Mouse (Mus musculus) T-helper 17 cell (primary cell): ENCODE data around the gene Zbtb1.
"Not testable (repeated sequence)": the region's sequence is repeated elsewhere in the genome, so short reads cannot be mapped to it uniquely, and the experiment has no call there.

Experiments
- in situ Hi-C, 2 experiments: fragments of 300-600 bp; cut with MboI, MseI; formaldehyde crosslinking; loops; 1 replicate in 1 of 2; 2 replicates in 1 of 2; pipeline ENCODE4 v1.15.1; 2025; ENCODE audit warnings: high pct_unique_total_duplicates in 2 of 2

Gene Zbtb1

DNA sequence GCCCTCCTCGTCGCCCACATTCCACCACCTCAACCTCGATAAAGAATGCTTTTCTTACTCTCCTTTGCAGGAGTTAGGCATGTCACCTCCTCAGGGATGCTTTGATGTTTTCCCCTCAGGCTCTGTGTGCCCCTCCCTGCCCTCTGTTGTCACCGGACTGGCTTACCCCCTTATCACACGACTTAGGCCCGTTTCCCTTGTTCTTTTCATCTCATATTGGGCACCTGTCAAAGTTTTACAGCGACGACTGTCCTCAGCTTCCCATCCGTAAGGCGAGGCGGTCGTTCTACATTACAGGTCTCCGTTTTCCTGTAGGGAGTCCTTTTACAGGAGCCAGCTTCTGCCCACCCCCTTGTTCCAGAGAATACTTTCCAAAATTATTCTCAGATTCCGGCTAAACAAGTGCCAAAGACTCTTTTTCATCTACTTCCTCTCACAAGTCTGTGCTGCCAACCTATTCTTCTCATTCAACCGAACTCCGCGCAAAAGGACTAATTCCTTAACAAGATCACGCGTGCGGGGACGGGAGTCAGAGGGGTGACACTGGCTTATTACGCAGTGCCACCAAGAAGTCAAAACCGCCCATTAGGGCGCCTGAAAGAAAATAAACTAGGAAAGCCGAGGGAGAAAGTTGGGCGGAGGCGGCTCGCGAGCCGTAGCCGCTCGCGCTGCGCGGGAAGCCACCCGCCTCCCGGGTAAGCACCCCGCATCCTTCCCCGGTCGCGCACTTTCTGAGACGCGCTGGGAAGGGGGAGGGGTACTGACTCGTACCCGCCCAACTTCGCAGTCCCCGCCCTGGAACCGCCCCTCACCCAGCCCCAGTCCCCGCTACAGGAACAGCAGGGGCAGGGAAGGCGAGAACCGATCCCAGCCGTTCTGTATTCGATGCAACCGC lies 33.2 kb downstream of the Zbtb1 start:
- in situ Hi-C loops: no loop called here

DNA sequence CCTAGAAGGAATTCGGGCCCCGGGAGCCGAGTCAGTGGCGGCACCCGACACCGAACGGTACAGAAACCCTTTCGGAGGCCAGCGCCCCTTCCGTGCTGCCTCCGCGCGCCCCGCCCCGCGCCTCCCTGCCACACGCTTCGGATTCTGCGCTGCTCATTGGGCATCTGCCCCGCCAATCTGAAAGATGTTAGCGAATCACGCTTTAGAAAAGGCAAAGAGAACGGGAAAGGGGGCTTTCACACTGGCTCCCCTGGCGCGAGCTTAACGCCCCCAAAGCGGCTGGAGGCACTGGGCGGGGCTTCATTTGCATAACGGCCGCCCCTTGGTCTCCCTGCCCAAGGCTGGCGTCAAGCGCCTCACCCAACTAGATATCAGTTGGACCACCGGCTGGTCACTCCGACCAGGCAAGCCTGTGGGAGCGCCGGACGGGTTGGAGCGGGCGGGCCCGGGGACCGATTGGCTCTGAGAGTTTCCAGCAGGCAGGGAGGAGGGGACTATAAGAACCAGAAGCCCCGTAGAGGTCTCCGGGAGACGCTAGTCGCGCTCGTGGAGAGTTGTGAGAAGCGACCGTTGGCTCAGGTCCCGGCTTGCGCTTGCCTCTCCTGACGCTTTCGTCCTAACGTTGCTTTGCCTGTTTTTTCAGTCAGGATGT lies 33.9 kb downstream of the Zbtb1 start, which contains the start of gene Hspa2:
Gene Hspa2, plus strand, starts transcription at position 291 of the 652 bp plus-strand sequence.
- in situ Hi-C loops: no loop called here

DNA sequence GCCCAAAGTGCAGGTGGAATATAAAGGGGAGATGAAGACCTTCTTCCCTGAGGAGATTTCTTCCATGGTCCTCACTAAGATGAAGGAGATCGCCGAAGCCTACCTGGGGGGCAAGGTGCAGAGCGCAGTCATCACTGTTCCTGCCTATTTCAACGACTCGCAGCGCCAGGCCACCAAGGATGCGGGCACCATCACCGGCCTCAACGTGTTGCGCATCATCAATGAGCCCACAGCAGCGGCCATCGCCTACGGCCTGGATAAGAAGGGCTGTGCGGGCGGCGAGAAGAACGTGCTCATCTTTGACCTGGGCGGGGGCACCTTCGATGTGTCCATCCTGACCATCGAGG lies 34.7 kb downstream of the Zbtb1 start:
- in situ Hi-C loops: no loop called here

DNA sequence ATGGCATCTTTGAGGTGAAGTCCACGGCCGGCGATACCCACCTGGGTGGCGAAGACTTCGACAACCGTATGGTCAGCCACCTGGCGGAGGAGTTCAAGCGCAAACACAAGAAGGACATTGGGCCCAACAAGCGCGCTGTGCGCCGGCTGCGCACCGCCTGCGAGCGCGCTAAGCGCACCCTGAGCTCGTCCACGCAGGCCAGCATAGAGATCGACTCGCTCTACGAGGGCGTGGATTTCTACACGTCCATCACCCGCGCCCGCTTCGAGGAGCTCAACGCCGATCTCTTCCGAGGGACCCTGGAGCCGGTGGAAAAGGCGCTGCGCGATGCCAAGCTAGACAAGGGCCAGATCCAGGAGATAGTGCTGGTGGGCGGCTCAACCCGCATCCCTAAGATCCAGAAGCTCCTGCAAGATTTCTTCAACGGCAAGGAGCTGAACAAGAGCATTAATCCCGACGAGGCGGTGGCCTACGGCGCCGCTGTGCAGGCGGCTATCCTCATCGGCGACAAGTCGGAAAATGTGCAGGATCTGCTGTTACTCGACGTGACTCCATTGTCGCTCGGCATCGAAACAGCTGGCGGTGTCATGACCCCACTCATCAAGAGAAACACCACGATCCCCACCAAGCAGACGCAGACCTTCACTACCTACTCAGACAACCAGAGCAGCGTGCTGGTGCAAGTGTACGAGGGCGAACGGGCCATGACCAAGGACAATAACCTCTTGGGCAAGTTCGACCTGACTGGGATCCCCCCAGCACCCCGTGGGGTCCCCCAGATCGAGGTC lies 35.3 kb downstream of the Zbtb1 start:
- in situ Hi-C loops: no loop called here

DNA sequence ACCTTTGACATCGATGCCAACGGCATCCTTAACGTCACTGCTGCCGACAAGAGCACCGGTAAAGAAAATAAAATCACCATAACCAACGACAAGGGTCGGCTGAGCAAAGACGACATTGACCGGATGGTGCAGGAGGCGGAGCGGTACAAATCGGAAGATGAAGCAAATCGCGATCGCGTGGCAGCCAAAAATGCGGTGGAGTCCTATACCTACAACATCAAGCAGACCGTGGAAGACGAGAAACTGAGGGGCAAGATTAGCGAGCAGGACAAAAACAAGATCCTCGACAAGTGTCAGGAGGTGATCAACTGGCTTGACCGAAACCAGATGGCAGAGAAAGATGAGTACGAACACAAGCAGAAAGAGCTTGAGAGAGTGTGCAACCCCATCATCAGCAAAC lies 35.9 kb downstream of the Zbtb1 start:
- in situ Hi-C loops: no loop called here

DNA sequence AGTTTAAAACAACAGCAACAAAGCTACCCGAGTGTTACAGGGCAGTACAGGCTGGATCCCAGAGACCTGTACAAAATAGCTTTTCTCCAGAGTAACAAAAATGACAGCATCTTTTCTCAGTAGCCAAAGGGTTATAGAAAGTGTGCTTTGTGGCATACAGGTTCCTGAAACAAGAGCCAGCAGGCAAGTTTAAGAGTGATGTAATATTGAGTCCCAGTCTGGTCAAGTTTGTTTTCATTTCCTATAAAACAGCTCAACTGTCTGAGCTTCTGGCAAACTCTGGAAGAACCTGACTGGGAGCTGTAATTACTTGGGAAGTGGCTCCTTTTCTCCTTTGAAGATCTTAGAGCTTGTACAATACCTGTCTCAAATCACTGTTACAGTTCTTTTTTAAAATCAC lies 37.1 kb downstream of the Zbtb1 start:
- in situ Hi-C loops: no loop called here

DNA sequence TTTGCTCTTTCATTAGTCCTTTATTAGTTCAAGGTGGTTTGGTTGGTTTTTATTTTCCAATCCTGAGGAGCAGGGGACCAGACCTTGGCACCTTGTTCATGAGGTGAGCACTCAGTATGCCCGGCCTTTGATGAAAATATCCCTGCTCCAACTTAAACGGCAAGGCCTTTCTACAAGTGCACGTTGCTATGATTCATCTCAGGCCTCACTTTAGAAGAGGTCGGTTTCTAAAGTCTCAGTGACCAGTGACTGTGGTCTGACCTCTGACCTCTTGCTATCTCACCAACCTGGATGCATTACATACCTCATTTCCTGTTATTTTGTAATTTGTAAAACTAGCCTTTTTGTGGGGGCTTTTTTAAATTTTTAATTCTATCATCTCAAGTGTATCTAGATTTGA lies 39.1 kb downstream of the Zbtb1 start:
- in situ Hi-C loops: no loop called here

DNA sequence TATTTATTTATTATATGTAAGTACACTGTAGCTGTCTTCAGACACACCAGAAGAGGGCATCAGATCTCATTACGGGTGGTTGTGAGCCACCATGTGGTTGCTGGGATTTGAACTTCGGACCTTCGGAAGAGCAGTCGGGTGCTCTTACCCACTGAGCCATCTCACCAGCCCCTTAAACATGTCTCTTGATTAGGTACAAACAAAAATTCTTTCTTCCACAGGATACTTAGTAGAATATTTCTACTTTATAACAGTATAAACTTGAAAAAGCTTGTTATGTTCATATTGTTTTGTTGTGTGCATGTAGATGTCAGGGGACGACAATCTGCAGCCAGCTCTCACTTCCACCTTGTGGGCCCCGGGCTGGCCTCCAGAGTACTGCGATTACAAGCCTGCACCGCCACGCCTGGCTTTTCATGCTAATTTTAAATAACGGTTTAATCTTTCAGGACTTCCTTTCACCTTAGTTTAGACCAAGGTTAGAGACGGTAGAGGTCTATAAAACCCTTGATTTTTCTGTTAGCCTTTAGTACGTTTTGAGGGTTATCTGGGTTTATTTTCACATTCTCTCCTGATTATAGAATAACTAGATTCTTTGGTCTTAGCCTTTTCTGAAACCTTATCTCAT lies 45.4 kb downstream of the Zbtb1 start:
- in situ Hi-C loops: no loop called here

DNA sequence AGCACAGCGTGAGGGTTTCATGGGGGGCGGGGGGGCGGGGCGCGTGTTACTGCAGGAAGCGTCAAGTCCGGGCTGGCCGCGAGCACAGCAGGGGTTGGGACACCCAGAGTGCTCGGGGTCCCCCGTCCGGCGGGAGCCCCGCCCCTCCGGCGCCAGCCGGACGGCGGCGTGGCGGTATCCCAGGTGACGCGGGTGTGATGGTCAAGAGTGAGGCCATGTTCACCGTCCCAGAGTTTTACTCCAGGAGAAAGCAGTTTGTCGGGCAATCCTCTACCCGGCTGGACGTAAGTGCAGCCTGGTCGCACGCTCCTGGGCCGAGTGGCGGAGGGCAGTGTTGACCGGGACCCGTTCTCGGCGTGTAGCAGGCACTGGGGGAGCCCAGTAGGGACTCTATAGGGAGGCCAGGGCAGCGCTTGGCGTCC lies 47.4 kb downstream of the Zbtb1 start, which contains the start of gene Ppp1r36:
Gene Ppp1r36, plus strand, starts transcription at position 106 of the 422 bp plus-strand sequence.
- in situ Hi-C loops: no loop called here

DNA sequence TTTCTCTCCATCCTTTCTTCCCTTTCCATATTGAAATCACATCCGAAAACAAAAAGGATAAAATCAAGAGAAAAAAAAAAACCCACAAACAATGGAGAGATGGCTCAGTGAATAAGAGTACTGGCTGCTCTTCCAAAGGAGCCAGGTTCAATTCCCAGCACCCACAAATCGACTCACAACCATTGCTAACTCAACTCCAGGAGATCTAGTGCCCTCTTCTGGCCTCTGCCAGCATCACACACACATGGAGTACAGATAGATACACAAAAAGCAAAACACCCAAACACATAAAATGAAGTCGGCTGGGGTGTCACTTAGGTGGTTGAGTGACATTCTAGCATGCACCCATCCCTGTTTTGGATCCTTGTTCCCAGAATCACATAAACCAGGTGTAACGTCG lies 48.3 kb downstream of the Zbtb1 start:
- in situ Hi-C loops: no loop called here

DNA sequence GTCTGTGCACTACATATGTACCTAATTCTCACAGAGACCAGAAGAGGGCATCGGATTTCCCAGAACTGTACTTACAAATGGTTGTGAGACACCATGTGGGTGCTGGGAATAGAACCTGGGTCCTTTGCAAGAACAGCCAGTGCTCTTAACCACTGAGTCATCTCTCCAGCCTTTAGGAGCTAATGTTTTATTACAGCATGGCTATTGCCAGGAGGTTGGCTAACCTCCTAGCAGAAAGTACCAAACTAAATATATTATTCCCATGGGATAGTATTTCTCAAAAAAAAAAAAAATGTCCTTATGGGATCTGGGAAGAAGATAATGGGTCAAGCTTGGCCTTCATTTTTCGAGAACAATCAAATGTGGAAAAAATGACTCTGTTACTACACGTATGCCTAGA lies 55.2 kb downstream of the Zbtb1 start:
- in situ Hi-C loops: no loop called here

DNA sequence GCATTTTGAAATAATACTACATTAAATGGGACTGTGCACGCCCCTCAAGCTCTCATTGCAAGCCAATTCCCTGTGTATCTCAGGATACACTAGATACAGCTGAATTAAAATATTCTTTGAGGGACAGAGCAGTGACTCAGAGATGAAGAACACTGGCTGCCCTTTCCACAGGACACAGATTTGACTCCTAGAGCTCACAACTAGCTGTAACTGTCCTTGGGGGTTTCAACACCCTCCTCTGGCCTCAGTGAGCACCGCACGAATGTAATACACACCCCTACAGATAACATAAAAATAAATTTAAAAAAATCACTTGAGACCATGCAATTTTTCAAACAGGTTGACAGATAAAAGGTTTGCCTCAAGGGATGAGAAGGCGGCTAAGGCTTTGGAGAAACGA lies 57.5 kb downstream of the Zbtb1 start:
- in situ Hi-C loops: no loop called here

DNA sequence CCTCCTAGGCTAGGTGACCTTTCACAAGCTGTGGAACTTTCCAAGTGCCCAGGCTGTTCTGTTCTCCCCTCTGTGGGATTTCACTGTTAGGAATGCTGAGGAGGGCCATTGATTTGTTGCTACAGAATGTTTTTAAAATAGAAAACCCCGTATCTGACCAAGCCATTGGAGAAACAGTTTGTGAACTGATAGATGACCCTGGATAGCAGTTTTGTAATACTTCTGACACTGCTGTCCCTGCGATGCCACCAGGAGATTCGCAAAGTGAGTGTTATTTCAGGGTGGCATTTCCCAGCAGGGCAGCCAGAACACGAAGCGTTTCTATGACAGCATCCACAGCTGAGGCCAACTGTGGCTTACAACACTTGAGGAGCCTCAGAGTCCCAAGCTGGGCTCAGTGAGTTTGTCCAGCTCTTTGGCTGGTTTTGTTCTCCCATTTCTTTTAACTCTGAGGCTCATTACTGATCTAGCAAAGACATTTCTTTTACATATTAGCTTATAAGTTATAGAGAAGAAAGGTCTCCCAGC lies 60.9 kb downstream of the Zbtb1 start:
- in situ Hi-C loops: no loop called here

DNA sequence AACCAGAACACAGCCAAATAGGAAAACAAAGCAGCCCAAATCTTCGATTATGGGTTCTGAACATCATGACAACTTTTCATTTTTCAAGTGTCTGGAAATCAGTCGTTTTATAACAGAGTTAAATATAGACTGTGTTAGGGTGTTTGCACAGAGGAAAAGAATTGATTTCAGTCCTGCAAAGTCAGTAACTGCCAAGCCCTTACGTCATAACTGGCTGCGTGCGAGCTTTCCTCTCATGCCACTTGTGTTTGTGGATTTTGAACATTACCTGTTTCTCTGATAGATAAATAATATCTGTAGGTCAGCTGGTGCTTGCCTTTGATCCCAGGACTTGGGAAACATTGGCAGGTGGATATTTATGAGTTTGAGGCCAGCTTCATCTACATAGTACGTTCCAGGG lies 61.4 kb downstream of the Zbtb1 start:
- in situ Hi-C loops: no loop called here

DNA sequence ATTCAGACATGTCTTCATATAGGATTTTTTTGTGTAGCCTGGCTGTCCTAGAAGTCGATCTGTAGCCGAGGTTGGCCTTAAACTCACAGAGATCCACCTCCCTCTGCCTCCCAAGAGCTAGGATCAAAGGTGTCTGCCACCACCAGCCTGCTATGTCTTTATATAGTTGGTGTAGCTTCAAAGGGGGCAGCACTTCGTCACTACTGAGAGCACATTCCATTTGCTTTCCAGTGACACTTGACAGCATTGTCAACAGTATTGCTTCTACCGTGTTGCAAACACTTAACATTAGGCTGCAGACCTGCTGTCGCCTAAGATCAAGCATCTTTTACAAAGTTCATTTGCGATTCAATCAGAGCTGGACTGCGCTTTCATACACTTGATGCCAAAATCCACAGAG lies 64.0 kb downstream of the Zbtb1 start:
- in situ Hi-C loops: no loop called here

DNA sequence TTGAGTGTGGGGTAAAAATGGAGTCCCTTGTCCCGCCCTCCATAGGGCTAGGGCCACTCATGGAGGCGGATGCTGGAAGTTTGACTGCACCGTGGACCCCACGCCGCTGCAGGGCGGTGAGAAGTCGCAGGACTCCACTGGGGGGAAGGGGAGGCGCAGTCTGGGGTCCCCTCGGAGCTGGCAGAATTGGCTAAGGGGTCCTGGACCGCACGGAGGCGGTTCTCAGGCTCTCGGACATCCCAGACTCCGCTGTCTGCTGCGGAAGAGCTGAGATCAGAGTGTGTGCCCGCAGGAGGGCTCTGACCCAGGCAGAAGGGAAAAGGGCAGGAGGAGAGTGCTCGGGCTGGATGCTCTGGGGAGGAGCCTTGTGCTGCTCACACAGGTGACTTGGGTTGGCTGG lies 65.0 kb downstream of the Zbtb1 start:
- in situ Hi-C loops: no loop called here

DNA sequence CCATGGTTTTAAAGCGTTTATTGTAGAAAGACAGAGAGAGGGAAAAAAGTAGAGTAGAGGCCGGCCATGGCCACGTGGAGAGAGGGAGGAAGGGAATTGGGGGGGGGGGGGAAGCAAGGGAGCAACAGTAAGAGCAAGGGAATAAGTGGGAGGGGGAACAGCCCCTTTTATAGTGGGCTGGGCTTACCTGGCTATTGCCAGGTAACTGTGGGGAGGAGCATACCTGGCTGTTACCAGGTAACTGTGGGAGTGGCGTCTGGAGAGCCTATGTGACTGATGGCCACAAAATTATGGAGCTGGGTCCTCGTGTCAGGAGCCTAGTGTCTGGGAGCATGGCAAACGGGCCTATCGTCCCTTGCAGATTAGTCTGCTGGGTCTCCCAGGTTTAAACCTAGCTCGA lies 65.5 kb downstream of the Zbtb1 start:
- in situ Hi-C loops: no loop called here

DNA sequence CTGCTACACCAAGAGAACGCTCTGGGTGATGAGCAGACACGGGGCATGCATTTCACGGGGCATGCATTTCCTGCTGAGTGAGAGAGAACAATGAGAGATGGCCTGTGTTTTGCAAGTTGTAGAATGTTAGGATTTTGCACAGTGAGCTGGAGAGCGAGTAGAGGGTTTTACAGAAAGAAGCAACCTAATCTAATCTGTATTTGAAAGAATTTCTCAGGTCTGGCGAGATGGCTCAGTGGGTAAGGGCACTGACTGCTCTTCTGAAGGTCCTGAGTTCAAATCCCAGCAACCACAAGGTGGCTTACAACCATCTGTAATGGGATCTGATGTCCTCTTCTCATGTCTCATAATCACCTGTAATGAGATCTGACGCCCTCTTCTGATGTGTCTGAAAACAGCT lies 73.4 kb downstream of the Zbtb1 start:
- in situ Hi-C loops: not testable (repeated sequence)

DNA sequence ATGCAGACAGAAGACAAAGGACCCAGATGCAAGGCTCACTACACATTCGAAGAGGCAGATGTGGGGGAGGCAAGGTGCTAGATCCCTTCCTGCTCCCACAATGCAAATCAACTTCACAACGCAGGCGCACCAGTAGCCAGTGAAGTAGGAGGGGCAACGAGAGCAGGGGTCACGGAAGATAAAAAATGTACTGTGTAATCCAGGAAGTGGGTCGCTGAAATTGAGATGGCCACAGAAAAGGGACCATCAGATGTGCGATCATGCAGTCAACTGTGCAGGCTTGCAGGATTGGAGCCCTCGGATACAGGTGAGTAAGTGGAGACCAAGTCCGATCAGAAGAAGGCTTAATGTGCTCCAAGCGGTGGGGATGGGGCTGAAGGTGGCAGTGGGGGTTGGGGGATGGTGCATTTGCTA lies 74.3 kb downstream of the Zbtb1 start:
- in situ Hi-C loops: no loop called here

DNA sequence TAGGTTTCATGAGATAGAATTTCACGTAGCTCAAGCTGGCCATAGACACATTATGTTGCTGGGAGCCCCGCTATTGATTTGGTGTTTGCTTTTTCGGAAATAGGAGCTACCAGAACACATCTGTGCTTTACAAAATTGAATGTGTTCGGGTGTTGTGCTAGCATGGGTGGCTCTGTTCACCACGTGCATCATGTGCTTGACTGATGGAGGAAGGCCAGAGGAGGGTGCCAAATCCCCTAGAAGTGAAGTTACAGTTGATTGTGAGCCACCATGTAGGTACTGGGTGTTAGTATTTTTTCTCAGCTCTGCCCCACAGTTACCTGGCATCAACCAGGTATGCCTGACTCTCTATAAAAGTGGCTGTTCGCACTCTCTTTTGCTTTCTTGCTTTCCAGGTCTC lies 74.8 kb downstream of the Zbtb1 start:
- in situ Hi-C loops: no loop called here

DNA sequence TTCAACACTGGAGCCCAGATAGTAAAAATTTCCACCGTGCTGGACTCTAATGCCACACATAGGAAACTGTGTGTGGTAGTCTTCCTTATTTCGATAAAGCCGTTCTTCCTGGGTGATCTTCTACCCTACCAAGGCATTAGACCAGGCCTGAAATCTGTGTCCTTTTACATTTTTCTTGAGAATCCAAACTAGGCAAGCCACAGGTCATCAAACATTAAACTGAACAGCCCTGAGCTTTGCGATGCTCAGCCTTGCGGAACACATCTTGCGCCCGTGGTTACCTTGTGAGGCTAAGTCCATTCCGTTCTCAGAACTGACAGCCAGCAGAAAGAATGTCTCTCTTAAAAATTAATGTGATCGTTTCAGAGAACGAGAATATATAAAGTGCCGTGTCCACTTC lies 76.1 kb downstream of the Zbtb1 start:
- in situ Hi-C loops: no loop called here
